Mouse (Mus musculus): ENCODE measurements around the gene Fbf1. TPM values are rescaled to one million over a fixed set of nuclear protein-coding genes. Genes with fewer than 3 reads are reported as not detected.
"Not testable (repeated sequence)": the region's sequence is repeated elsewhere in the genome, so short reads cannot be mapped to it uniquely, and the experiment has no call there.

Gene Fbf1
- polyA plus RNA-seq, 1 experiment from 2014 or later: 67.7 TPM

GRCm38 (mm10) chr11:116100385-116100784 lies 67.6 kb downstream of the Fbf1 start:
- no peak overlapping the region for H3K27ac ChIP-seq
- no peak overlapping the region for H3K4me3 ChIP-seq
- WGBS: 84% methylated on average over 6 of the region's 6 CpGs
- peaks cover 48% of the 10 kb centered on the region for H3K4me1 ChIP-seq
- H3K9me3 ChIP-seq: peaks cover 5% of the 10 kb centered on the region; the same call in 1 of the 2 replicates
- no peaks in the 10 kb centered on the region for H3K36me3 ChIP-seq (replicated peaks)
- H3K27me3 ChIP-seq (ENCODE audit: poor library complexity, severe bottlenecking): peaks cover 22% of the 10 kb centered on the region
- no peak for DNase-seq (ENCODE audit: extremely low spot score, low spot score)

- Histone ChIP-seq H3K27me3 (ENCODE audit: poor library complexity, severe bottlenecking) (peaks cover 13% of the 10 kb centered on the region; the same call in 1 of the 2 replicates), H3K4me3 (no peak overlapping the region), H3K9me3 (peaks cover 5% of the 10 kb centered on the region; the same call in 1 of the 2 replicates), H3K4me1 (peaks cover 44% of the 10 kb centered on the region), H3K36me3 (replicated peaks) (no peaks in the 10 kb centered on the region), H3K27ac (0 out of 2 replicates have a peak overlapping the region, but pooled peaks have one; percentile 31)
- WGBS: 91% methylated on average over 6 of the region's 6 CpGs
- no peak for DNase-seq (ENCODE audit: extremely low spot score, low spot score)
Measured at GRCm38 (mm10) chr11:116099462-116099861, 68.5 kb downstream of the Fbf1 start.

- Histone ChIP-seq H3K27me3 (ENCODE audit: poor library complexity, severe bottlenecking) (0 out of 2 replicates have a peak, but pooled peaks cover 7% of the 10 kb centered on the region), H3K36me3 (replicated peaks) (no peaks in the 10 kb centered on the region), H3K9me3 (peaks cover 5% of the 10 kb centered on the region; the same call in 1 of the 2 replicates), H3K4me3 (no peak overlapping the region), H3K4me1 (peaks cover 41% of the 10 kb centered on the region), H3K27ac (peak overlapping the region; percentile 31; the same call in 1 of the 2 replicates)
- WGBS: 79% methylated on average over 14 of the region's 14 CpGs
- no peak for DNase-seq (ENCODE audit: extremely low spot score, low spot score)
Measured at GRCm38 (mm10) chr11:116098711-116099460, 69.1 kb downstream of the Fbf1 start.

- Histone ChIP-seq H3K9me3 (peaks cover 5% of the 10 kb centered on the region; the same call in 1 of the 2 replicates), H3K27me3 (ENCODE audit: poor library complexity, severe bottlenecking) (no peaks in the 10 kb centered on the region), H3K36me3 (replicated peaks) (no peaks in the 10 kb centered on the region), H3K4me1 (peaks cover 26% of the 10 kb centered on the region), H3K4me3 (no peak overlapping the region), H3K27ac (no peak overlapping the region)
- no peak for DNase-seq (ENCODE audit: extremely low spot score, low spot score)
- WGBS: 93% methylated on average over 5 of the region's 5 CpGs
Measured at GRCm38 (mm10) chr11:116096213-116097108, 71.5 kb downstream of the Fbf1 start.

GRCm38 (mm10) chr11:116095573-116095972 lies 72.4 kb downstream of the Fbf1 start:
- H3K27ac ChIP-seq: no peak overlapping the region
- DNase-seq (ENCODE audit: extremely low spot score, low spot score): no peak
- peaks cover 5% of the 10 kb centered on the region; the same call in 1 of the 2 replicates for H3K9me3 ChIP-seq
- no peak overlapping the region for H3K4me3 ChIP-seq
- peaks cover 17% of the 10 kb centered on the region for H3K4me1 ChIP-seq
- H3K36me3 ChIP-seq (replicated peaks): no peaks in the 10 kb centered on the region
- WGBS: 88% methylated on average over 3 of the region's 3 CpGs
- H3K27me3 ChIP-seq (ENCODE audit: poor library complexity, severe bottlenecking): no peaks in the 10 kb centered on the region

- H3K27ac ChIP-seq: peak overlapping the region; percentile 40
- H3K27me3 ChIP-seq (ENCODE audit: poor library complexity, severe bottlenecking): no peaks in the 10 kb centered on the region
- peaks cover 10% of the 10 kb centered on the region; the same call in 1 of the 2 replicates for H3K4me1 ChIP-seq
- peaks cover 5% of the 10 kb centered on the region; the same call in 1 of the 2 replicates for H3K9me3 ChIP-seq
- DNase-seq (ENCODE audit: extremely low spot score, low spot score): no peak
- WGBS: 73% methylated on average over 16 of the region's 16 CpGs
- H3K36me3 ChIP-seq (replicated peaks): no peaks in the 10 kb centered on the region
- no peak overlapping the region for H3K4me3 ChIP-seq
Measured at GRCm38 (mm10) chr11:116093771-116094565, 74.0 kb downstream of the Fbf1 start.

GRCm38 (mm10) chr11:116092959-116093358 lies 75.0 kb downstream of the Fbf1 start:
- not testable (repeated sequence) for H3K27me3 ChIP-seq (ENCODE audit: poor library complexity, severe bottlenecking); H3K27ac ChIP-seq; H3K4me3 ChIP-seq; DNase-seq (ENCODE audit: extremely low spot score, low spot score); H3K36me3 ChIP-seq (replicated peaks); H3K9me3 ChIP-seq
- peaks cover 13% of the 10 kb centered on the region for H3K4me1 ChIP-seq
- WGBS: 93% methylated on average over 6 of the region's 6 CpGs

Other genes with a start within 250 kb of the Fbf1 start
- gene Sap30bp, start 234.9 kb downstream of the Fbf1 start, polyA plus RNA-seq (2016; fragmentation: Nextera tagmentation; extraction: Ambion mirVana): 50.3 and 52.2 TPM in 2 replicates
- 35.0 and 36.6 TPM in 2 replicates for gene Recql5, start 234.7 kb downstream of the Fbf1 start, polyA plus RNA-seq (2016; fragmentation: Nextera tagmentation; extraction: Ambion mirVana)
- gene Itgb4, start 193.5 kb downstream of the Fbf1 start, polyA plus RNA-seq (2016; fragmentation: Nextera tagmentation; extraction: Ambion mirVana): 0.47 and 0.63 TPM in 2 replicates
- gene Galk1, start 155.4 kb downstream of the Fbf1 start, polyA plus RNA-seq (2016; fragmentation: Nextera tagmentation; extraction: Ambion mirVana): 223 and 224 TPM in 2 replicates
- gene H3f3b, start 140.2 kb downstream of the Fbf1 start, polyA plus RNA-seq (2016; fragmentation: Nextera tagmentation; extraction: Ambion mirVana): 1,610 and 1,612 TPM in 2 replicates
- gene Unk, start 137.8 kb downstream of the Fbf1 start, polyA plus RNA-seq (2016; fragmentation: Nextera tagmentation; extraction: Ambion mirVana): 48.4 and 48.9 TPM in 2 replicates
- 3.7 and 3.8 TPM in 2 replicates for gene Unc13d, start 90.2 kb downstream of the Fbf1 start, polyA plus RNA-seq (2016; fragmentation: Nextera tagmentation; extraction: Ambion mirVana)
- gene Wbp2, start 81.2 kb downstream of the Fbf1 start, polyA plus RNA-seq (2016; fragmentation: Nextera tagmentation; extraction: Ambion mirVana): 71.0 and 73.6 TPM in 2 replicates
- gene Trim47, start 41.0 kb downstream of the Fbf1 start, polyA plus RNA-seq (2016; fragmentation: Nextera tagmentation; extraction: Ambion mirVana): 2.1 and 2.4 TPM in 2 replicates
- 1.7 TPM in 2 replicates for gene Trim65, start 37.0 kb downstream of the Fbf1 start, polyA plus RNA-seq (2016; fragmentation: Nextera tagmentation; extraction: Ambion mirVana)
- 112 and 114 TPM in 2 replicates for gene Mrpl38, start 29.3 kb downstream of the Fbf1 start, polyA plus RNA-seq (2016; fragmentation: Nextera tagmentation; extraction: Ambion mirVana)
- 51.7 and 57.1 TPM in 2 replicates for gene Ten1, start 30.7 kb upstream of the Fbf1 start, polyA plus RNA-seq (2016; fragmentation: Nextera tagmentation; extraction: Ambion mirVana)
- gene Acox1, start 30.9 kb upstream of the Fbf1 start, polyA plus RNA-seq (2016; fragmentation: Nextera tagmentation; extraction: Ambion mirVana): 19.8 and 19.9 TPM in 2 replicates
- gene Evpl, start 69.9 kb upstream of the Fbf1 start, polyA plus RNA-seq (2016; fragmentation: Nextera tagmentation; extraction: Ambion mirVana): 0.47 and 0.48 TPM in 2 replicates
- 99.3 and 105 TPM in 2 replicates for gene Srp68, start 106.1 kb upstream of the Fbf1 start, polyA plus RNA-seq (2016; fragmentation: Nextera tagmentation; extraction: Ambion mirVana)
- gene Galr2, start 112.8 kb upstream of the Fbf1 start, polyA plus RNA-seq (2016; fragmentation: Nextera tagmentation; extraction: Ambion mirVana): 0.07 TPM in 2 replicates
- 56.5 and 60.5 TPM in 2 replicates for gene Exoc7, start 139.1 kb upstream of the Fbf1 start, polyA plus RNA-seq (2016; fragmentation: Nextera tagmentation; extraction: Ambion mirVana)
- gene Foxj1, start 167.2 kb upstream of the Fbf1 start, polyA plus RNA-seq (2016; fragmentation: Nextera tagmentation; extraction: Ambion mirVana): 3.3 and 4.4 TPM in 2 replicates
- 5.5 and 5.7 TPM in 2 replicates for gene Rnf157, start 244.9 kb upstream of the Fbf1 start, polyA plus RNA-seq (2016; fragmentation: Nextera tagmentation; extraction: Ambion mirVana)